Mouse (Mus musculus): ENCODE data around the gene Csnk1e.

Csnk1e gene

GRCm38 (mm10) chr15:79395281-79395680, 60.1 kb downstream of the Csnk1e start:
- DNase-seq (ENCODE audit: low spot score in 2 of 2) = no peak

- DNase-seq (ENCODE audit: low spot score in 2 of 2) = no peak
Measured at GRCm38 (mm10) chr15:79394842-79395241, 60.5 kb downstream of the Csnk1e start.

GRCm38 (mm10) chr15:79393101-79393500, 62.3 kb downstream of the Csnk1e start:
- DNase-seq (ENCODE audit: low spot score in 2 of 2) = no peak

GRCm38 (mm10) chr15:79392527-79392926, 62.8 kb downstream of the Csnk1e start:
- no peak for DNase-seq (ENCODE audit: low spot score in 2 of 2)

- no peak for DNase-seq (ENCODE audit: low spot score in 2 of 2)
Measured at GRCm38 (mm10) chr15:79391447-79392093, 63.8 kb downstream of the Csnk1e start.

- DNase-seq (ENCODE audit: low spot score in 2 of 2) = no peak
Measured at GRCm38 (mm10) chr15:79390434-79390833, 64.9 kb downstream of the Csnk1e start.

GRCm38 (mm10) chr15:79388171-79388570, 67.2 kb downstream of the Csnk1e start:
- DNase-seq (ENCODE audit: low spot score in 2 of 2) = no peak

- DNase-seq (ENCODE audit: low spot score in 2 of 2) = no peak
Measured at GRCm38 (mm10) chr15:79387611-79388010, 67.8 kb downstream of the Csnk1e start.

- no peak for DNase-seq (ENCODE audit: low spot score in 2 of 2)
Measured at GRCm38 (mm10) chr15:79387081-79387480, 68.3 kb downstream of the Csnk1e start.

- no peak for DNase-seq (ENCODE audit: low spot score in 2 of 2)
Measured at GRCm38 (mm10) chr15:79381644-79382043, 73.7 kb downstream of the Csnk1e start.

GRCm38 (mm10) chr15:79380468-79381444, 74.6 kb downstream of the Csnk1e start:
- peak in 1 of 2 experiments; percentile 46 for DNase-seq (ENCODE audit: low spot score in 2 of 2)

- DNase-seq (ENCODE audit: low spot score in 2 of 2) = no peak
Measured at GRCm38 (mm10) chr15:79379658-79380057, 75.7 kb downstream of the Csnk1e start.

GRCm38 (mm10) chr15:79378608-79379007, 76.8 kb downstream of the Csnk1e start:
- DNase-seq (ENCODE audit: low spot score in 2 of 2) = no peak

- DNase-seq (ENCODE audit: low spot score in 2 of 2) = no peak
Measured at GRCm38 (mm10) chr15:79377681-79378080, 77.7 kb downstream of the Csnk1e start.

GRCm38 (mm10) chr15:79374760-79375159, 80.6 kb downstream of the Csnk1e start:
- DNase-seq (ENCODE audit: low spot score in 2 of 2) = no peak

- no peak for DNase-seq (ENCODE audit: low spot score in 2 of 2)
Measured at GRCm38 (mm10) chr15:79370281-79370843, 85.0 kb downstream of the Csnk1e start.

GRCm38 (mm10) chr15:79369452-79370280, 85.7 kb downstream of the Csnk1e start:
- DNase-seq (ENCODE audit: low spot score in 2 of 2) = no peak

- no peak for DNase-seq (ENCODE audit: low spot score in 2 of 2)
Measured at GRCm38 (mm10) chr15:79368861-79369440, 86.4 kb downstream of the Csnk1e start.

GRCm38 (mm10) chr15:79368313-79368811, 87.0 kb downstream of the Csnk1e start:
- DNase-seq (ENCODE audit: low spot score in 2 of 2) = no peak
